Mouse (Mus musculus): ENCODE measurements at regions not wholly inside any gene's neighbourhood (a gene's known extent, or its start where the extent isn't known, plus 50 kb on each side); places are given as distances from the start of the nearest gene placed in this dataset.

- no peak for DNase-seq (ENCODE audit: low spot score)
Measured at GRCm38 (mm10) chr11:84760622-84761196, 58.6 kb downstream of the Mrm1 start.

- DNase-seq (ENCODE audit: low spot score): no peak
Measured at GRCm38 (mm10) chr11:84759478-84759986, 59.8 kb downstream of the Mrm1 start.

GRCm38 (mm10) chr11:84752007-84752406 lies 67.3 kb downstream of the Mrm1 start:
- DNase-seq (ENCODE audit: low spot score): no peak

- no peak for DNase-seq (ENCODE audit: low spot score)
Measured at GRCm38 (mm10) chr11:84749490-84750349, 69.6 kb downstream of the Mrm1 start.

GRCm38 (mm10) chr11:84738769-84739589 lies 80.3 kb downstream of the Mrm1 start:
- DNase-seq (ENCODE audit: low spot score): no peak

GRCm38 (mm10) chr11:84738128-84738527 lies 81.2 kb downstream of the Mrm1 start:
- DNase-seq (ENCODE audit: low spot score): no peak

- no peak for DNase-seq (ENCODE audit: low spot score)
Measured at GRCm38 (mm10) chr11:84731890-84732289, 87.4 kb downstream of the Mrm1 start.

GRCm38 (mm10) chr11:84730218-84730617 lies 89.1 kb downstream of the Mrm1 start:
- DNase-seq (ENCODE audit: low spot score): no peak

GRCm38 (mm10) chr11:84729189-84729588 lies 90.1 kb downstream of the Mrm1 start:
- DNase-seq (ENCODE audit: low spot score): peak; percentile 29

- DNase-seq (ENCODE audit: low spot score): no peak
Measured at GRCm38 (mm10) chr11:84725936-84726613, 93.2 kb downstream of the Mrm1 start.

- DNase-seq (ENCODE audit: low spot score): no peak
Measured at GRCm38 (mm10) chr11:84725177-84725792, 94.0 kb downstream of the Mrm1 start.

- peak; percentile 2 for DNase-seq (ENCODE audit: low spot score)
Measured at GRCm38 (mm10) chr11:84724080-84724479, 95.2 kb downstream of the Mrm1 start.

GRCm38 (mm10) chr11:84722658-84723201 lies 96.6 kb downstream of the Mrm1 start:
- DNase-seq (ENCODE audit: low spot score): no peak

- no peak for DNase-seq (ENCODE audit: low spot score)
Measured at GRCm38 (mm10) chr11:84721979-84722378, 97.3 kb downstream of the Mrm1 start.

GRCm38 (mm10) chr11:84721150-84721549 lies 98.2 kb downstream of the Mrm1 start:
- no peak for DNase-seq (ENCODE audit: low spot score)

GRCm38 (mm10) chr11:84719781-84720180 lies 99.5 kb downstream of the Mrm1 start:
- no peak for DNase-seq (ENCODE audit: low spot score)

GRCm38 (mm10) chr11:84712731-84713130 lies 106.6 kb downstream of the Mrm1 start:
- DNase-seq (ENCODE audit: low spot score): no peak

- DNase-seq (ENCODE audit: low spot score): no peak
Measured at GRCm38 (mm10) chr11:84711886-84712285, 107.4 kb downstream of the Mrm1 start.

- no peak for DNase-seq (ENCODE audit: low spot score)
Measured at GRCm38 (mm10) chr11:84708222-84708730, 111.0 kb downstream of the Mrm1 start.

GRCm38 (mm10) chr11:84707772-84708171 lies 111.5 kb downstream of the Mrm1 start:
- DNase-seq (ENCODE audit: low spot score): no peak

- no peak for DNase-seq (ENCODE audit: low spot score)
Measured at GRCm38 (mm10) chr11:84706692-84707091, 112.6 kb downstream of the Mrm1 start.
